Mouse (Mus musculus): ENCODE data around the gene Sppl3. TPM values are rescaled to one million over a fixed set of nuclear protein-coding genes. Genes with fewer than 3 reads are reported as not detected.

Gene Sppl3
- polyA plus RNA-seq, 1 experiment from 2014 or later, result 43.6 TPM

GRCm38 (mm10) chr5:115049692-115050091 is 38.8 kb downstream of the Sppl3 start:
- ATAC-seq (replicated peaks; ENCODE audit: insufficient number of reproducible peaks, low FRiP score, low TSS enrichment, low read depth), result no peak
- Histone ChIP-seq H3K4me1 (ENCODE audit: control insufficient read depth, insufficient read depth, low read length) (0 out of 2 replicates have a peak, but pooled peaks cover 2% of the 10 kb centered on the region), H3K4me3 (ENCODE audit: low read depth, low read length) (no peak overlapping the region), H3K36me3 (replicated peaks; ENCODE audit: control insufficient read depth, insufficient read depth, low read depth, low read length) (no peaks in the 10 kb centered on the region), H3K4me2 (ENCODE audit: low read depth, low read length) (no peak overlapping the region), H3K9me3 (replicated peaks; ENCODE audit: control insufficient read depth, low read length) (no peaks in the 10 kb centered on the region), H3K27me3 (ENCODE audit: control insufficient read depth, insufficient read depth, low read length) (no peaks in the 10 kb centered on the region), H3K9ac (replicated peaks; ENCODE audit: low read length) (no peak overlapping the region), H3K27ac (replicated peaks; ENCODE audit: low read depth, low read length) (no peak overlapping the region)
- DNase-seq (ENCODE audit: low spot score), result no peak
- 89% methylated on average over 6 of the region's 6 CpGs for WGBS

DNA sequence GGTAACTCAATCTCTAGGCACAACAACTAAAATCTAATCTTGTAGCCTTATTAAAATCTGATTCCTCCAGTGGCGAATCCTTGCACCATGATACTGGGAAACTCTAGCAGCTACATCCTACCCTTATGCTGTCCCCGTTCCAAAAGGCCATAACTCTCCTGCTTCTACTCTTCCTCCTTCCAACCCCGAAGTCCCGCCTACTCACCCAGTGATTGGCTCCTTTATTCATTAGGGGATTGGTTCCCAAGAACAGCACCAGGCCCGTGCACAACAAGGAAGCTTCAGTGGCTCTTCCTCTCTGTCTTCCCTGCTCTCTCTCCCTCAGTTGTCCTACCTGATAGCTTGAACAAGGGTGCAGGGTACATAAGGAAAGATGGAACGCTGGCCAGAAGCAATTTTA is 39.8 kb downstream of the Sppl3 start:
- no peak for ATAC-seq (replicated peaks; ENCODE audit: insufficient number of reproducible peaks, low FRiP score, low TSS enrichment, low read depth)
- 87% methylated on average over 6 of the region's 6 CpGs for WGBS
- no peak overlapping the region for H3K4me2 ChIP-seq (ENCODE audit: low read depth, low read length)
- H3K27me3 ChIP-seq (ENCODE audit: control insufficient read depth, insufficient read depth, low read length), result no peaks in the 10 kb centered on the region
- 0 out of 2 replicates have a peak, but pooled peaks cover 2% of the 10 kb centered on the region for H3K4me1 ChIP-seq (ENCODE audit: control insufficient read depth, insufficient read depth, low read length)
- no peak overlapping the region for H3K27ac ChIP-seq (replicated peaks; ENCODE audit: low read depth, low read length)
- H3K9ac ChIP-seq (replicated peaks; ENCODE audit: low read length), result no peak overlapping the region
- no peak for DNase-seq (ENCODE audit: low spot score)
- no peak overlapping the region for H3K4me3 ChIP-seq (ENCODE audit: low read depth, low read length)
- H3K36me3 ChIP-seq (replicated peaks; ENCODE audit: control insufficient read depth, insufficient read depth, low read depth, low read length), result no peaks in the 10 kb centered on the region
- H3K9me3 ChIP-seq (replicated peaks; ENCODE audit: control insufficient read depth, low read length), result no peaks in the 10 kb centered on the region

DNA sequence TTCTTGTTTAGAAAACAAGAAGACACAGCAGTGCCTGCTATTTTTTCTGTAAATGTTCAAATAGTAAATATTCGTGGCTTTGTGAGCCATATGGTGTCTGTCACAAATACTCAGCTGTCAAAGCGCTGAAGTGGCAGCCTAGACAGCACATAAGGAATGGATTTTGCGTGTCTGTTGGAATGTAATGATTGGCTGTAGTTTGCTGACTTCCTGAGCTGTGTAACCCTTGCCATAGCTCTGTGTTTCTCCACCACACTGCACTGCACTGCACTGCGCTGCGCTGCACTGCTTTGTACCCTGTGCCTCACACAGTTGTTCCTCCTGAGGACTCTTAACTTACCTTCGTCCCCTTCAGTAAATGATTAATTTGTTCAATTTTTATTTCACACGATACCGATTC is 41.6 kb downstream of the Sppl3 start:
- Histone ChIP-seq H3K4me2 (ENCODE audit: low read depth, low read length) (no peak overlapping the region), H3K9me3 (replicated peaks; ENCODE audit: control insufficient read depth, low read length) (no peaks in the 10 kb centered on the region), H3K4me1 (ENCODE audit: control insufficient read depth, insufficient read depth, low read length) (0 out of 2 replicates have a peak, but pooled peaks cover 2% of the 10 kb centered on the region), H3K9ac (replicated peaks; ENCODE audit: low read length) (no peak overlapping the region), H3K27ac (replicated peaks; ENCODE audit: low read depth, low read length) (no peak overlapping the region), H3K36me3 (replicated peaks; ENCODE audit: control insufficient read depth, insufficient read depth, low read depth, low read length) (no peaks in the 10 kb centered on the region), H3K27me3 (ENCODE audit: control insufficient read depth, insufficient read depth, low read length) (no peaks in the 10 kb centered on the region), H3K4me3 (ENCODE audit: low read depth, low read length) (no peak overlapping the region)
- WGBS, result 65% methylated on average over 8 of the region's 8 CpGs
- DNase-seq (ENCODE audit: low spot score), result peak; percentile 66
- no peak for ATAC-seq (replicated peaks; ENCODE audit: insufficient number of reproducible peaks, low FRiP score, low TSS enrichment, low read depth)

DNA sequence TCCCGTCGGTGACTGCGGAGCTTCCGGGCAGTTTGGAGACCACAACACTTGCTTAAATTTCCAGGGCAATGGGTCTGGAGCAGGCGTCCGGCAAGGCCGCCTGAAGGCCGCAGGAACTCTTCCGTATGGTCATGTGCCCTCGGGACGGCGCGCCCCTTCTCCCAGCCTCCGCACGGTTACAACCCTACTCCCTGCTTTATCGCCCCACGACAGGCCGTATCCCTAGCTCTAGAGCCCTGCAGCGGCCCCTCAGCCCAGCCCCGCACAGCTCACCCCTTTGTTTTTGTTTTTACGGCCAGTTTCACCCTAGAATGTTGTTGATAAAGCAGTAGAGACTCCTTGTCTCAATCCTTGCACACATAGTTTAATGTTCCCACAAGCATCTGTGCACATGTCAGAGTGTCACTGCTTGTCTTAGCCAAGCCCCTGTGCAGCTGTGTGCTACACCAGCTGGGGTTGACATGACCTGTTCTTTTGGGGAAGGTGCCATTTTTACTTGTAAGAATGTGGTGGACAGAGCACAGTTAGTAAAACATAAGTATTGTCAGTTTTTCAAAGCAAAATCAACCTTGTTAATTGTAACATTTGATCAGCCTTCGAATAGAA is 43.0 kb downstream of the Sppl3 start:
- Histone ChIP-seq H3K9ac (replicated peaks; ENCODE audit: low read length) (no peak overlapping the region), H3K36me3 (replicated peaks; ENCODE audit: control insufficient read depth, insufficient read depth, low read depth, low read length) (no peaks in the 10 kb centered on the region), H3K27me3 (ENCODE audit: control insufficient read depth, insufficient read depth, low read length) (no peaks in the 10 kb centered on the region), H3K27ac (replicated peaks; ENCODE audit: low read depth, low read length) (no peak overlapping the region), H3K9me3 (replicated peaks; ENCODE audit: control insufficient read depth, low read length) (no peaks in the 10 kb centered on the region), H3K4me3 (ENCODE audit: low read depth, low read length) (no peak overlapping the region), H3K4me1 (ENCODE audit: control insufficient read depth, insufficient read depth, low read length) (0 out of 2 replicates have a peak, but pooled peaks cover 2% of the 10 kb centered on the region), H3K4me2 (ENCODE audit: low read depth, low read length) (no peak overlapping the region)
- ATAC-seq (replicated peaks; ENCODE audit: insufficient number of reproducible peaks, low FRiP score, low TSS enrichment, low read depth), result no peak
- 88% methylated on average over 22 of the region's 22 CpGs for WGBS
- no peak for DNase-seq (ENCODE audit: low spot score)

- Histone ChIP-seq H3K9ac (replicated peaks; ENCODE audit: low read length) (no peak overlapping the region), H3K27me3 (ENCODE audit: control insufficient read depth, insufficient read depth, low read length) (no peaks in the 10 kb centered on the region), H3K27ac (replicated peaks; ENCODE audit: low read depth, low read length) (no peak overlapping the region), H3K4me3 (ENCODE audit: low read depth, low read length) (no peak overlapping the region), H3K4me1 (ENCODE audit: control insufficient read depth, insufficient read depth, low read length) (0 out of 2 replicates have a peak, but pooled peaks cover 2% of the 10 kb centered on the region), H3K4me2 (ENCODE audit: low read depth, low read length) (no peak overlapping the region), H3K36me3 (replicated peaks; ENCODE audit: control insufficient read depth, insufficient read depth, low read depth, low read length) (no peaks in the 10 kb centered on the region), H3K9me3 (replicated peaks; ENCODE audit: control insufficient read depth, low read length) (no peaks in the 10 kb centered on the region)
- no peak for DNase-seq (ENCODE audit: low spot score)
- WGBS, result 84% methylated on average over 6 of the region's 6 CpGs
- no peak for ATAC-seq (replicated peaks; ENCODE audit: insufficient number of reproducible peaks, low FRiP score, low TSS enrichment, low read depth)
Measured at GRCm38 (mm10) chr5:115055418-115055817, 44.5 kb downstream of the Sppl3 start.

DNA sequence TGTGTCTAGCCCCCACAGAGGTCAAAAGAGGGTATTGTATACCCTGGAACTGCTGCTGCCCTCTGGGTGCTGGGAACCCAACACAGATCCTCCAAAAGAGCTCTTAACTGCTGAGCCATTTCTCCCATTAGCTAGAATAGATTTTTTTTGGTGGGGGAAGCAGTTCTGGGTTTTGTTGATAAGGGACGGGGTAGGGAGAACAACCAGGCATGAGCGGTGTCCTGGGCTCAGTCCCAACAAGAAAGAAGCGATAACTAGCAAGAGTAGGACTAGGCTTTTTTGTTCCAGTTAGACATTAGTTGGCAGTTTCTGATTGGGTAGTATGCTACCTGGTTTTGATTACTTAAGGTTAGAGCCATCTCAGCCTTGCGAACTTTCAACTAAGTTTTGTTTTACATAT is 46.2 kb downstream of the Sppl3 start:
- ATAC-seq (replicated peaks; ENCODE audit: insufficient number of reproducible peaks, low FRiP score, low TSS enrichment, low read depth) (no peak), DNase-seq (ENCODE audit: low spot score) (no peak)
- Histone ChIP-seq H3K4me2 (ENCODE audit: low read depth, low read length) (no peak overlapping the region), H3K27me3 (ENCODE audit: control insufficient read depth, insufficient read depth, low read length) (no peaks in the 10 kb centered on the region), H3K9ac (replicated peaks; ENCODE audit: low read length) (no peak overlapping the region), H3K9me3 (replicated peaks; ENCODE audit: control insufficient read depth, low read length) (no peaks in the 10 kb centered on the region), H3K4me1 (ENCODE audit: control insufficient read depth, insufficient read depth, low read length) (0 out of 2 replicates have a peak, but pooled peaks cover 2% of the 10 kb centered on the region), H3K27ac (replicated peaks; ENCODE audit: low read depth, low read length) (no peak overlapping the region), H3K4me3 (ENCODE audit: low read depth, low read length) (no peak overlapping the region), H3K36me3 (replicated peaks; ENCODE audit: control insufficient read depth, insufficient read depth, low read depth, low read length) (no peaks in the 10 kb centered on the region)
- 96% methylated on average over 4 of the region's 4 CpGs for WGBS

- ATAC-seq (replicated peaks; ENCODE audit: insufficient number of reproducible peaks, low FRiP score, low TSS enrichment, low read depth), result no peak
- WGBS, result 77% methylated on average over 7 of the region's 7 CpGs
Measured at GRCm38 (mm10) chr5:115058584-115059297, 47.8 kb downstream of the Sppl3 start.

DNA sequence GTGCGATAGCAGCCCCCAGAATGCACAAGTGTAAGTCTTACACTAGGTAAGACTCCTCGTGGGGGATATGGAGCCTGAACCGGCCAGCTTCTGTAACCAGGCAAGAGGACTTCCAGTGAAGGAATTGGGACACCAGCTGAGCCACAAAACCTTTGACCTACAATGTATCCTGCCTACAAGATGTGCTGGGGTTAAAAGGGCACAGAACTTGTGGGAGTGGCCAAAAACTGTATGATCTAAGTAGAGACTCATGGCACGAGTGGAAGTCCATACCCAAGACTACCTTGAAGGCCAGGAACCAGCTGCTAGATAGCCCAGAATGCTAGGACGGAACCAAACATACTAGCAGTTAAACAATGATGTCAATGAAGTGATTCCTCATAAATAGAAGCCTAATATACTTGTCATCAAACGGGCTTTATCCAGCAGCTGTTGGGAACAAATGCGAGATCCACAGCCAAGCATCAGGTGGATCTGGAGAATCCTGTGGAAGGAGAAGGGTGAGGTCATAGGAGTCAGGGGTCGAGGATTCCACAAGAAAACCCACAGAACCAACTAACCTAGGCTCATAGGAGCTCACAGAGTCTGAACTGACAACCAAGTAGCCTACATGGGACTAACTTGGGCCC is 49.2 kb downstream of the Sppl3 start:
- WGBS, result 85% methylated on average over 8 of the region's 8 CpGs
- no peak for ATAC-seq (replicated peaks; ENCODE audit: insufficient number of reproducible peaks, low FRiP score, low TSS enrichment, low read depth)
- Histone ChIP-seq H3K27ac (replicated peaks; ENCODE audit: low read depth, low read length) (no peak overlapping the region), H3K27me3 (ENCODE audit: control insufficient read depth, insufficient read depth, low read length) (no peaks in the 10 kb centered on the region), H3K4me2 (ENCODE audit: low read depth, low read length) (no peak overlapping the region), H3K4me3 (ENCODE audit: low read depth, low read length) (no peak overlapping the region), H3K9ac (replicated peaks; ENCODE audit: low read length) (no peak overlapping the region), H3K4me1 (ENCODE audit: control insufficient read depth, insufficient read depth, low read length) (no peaks in the 10 kb centered on the region), H3K36me3 (replicated peaks; ENCODE audit: control insufficient read depth, insufficient read depth, low read depth, low read length) (no peaks in the 10 kb centered on the region), H3K9me3 (replicated peaks; ENCODE audit: control insufficient read depth, low read length) (no peaks in the 10 kb centered on the region)
- no peak for DNase-seq (ENCODE audit: low spot score)

More at GRCm38 (mm10) chr5:115058584-115059297, 47.8 kb downstream of the Sppl3 start:
- H3K4me2 ChIP-seq (ENCODE audit: low read depth, low read length), result no peak overlapping the region
- H3K4me3 ChIP-seq (ENCODE audit: low read depth, low read length), result no peak overlapping the region
- no peak overlapping the region for H3K27ac ChIP-seq (replicated peaks; ENCODE audit: low read depth, low read length)
- no peaks in the 10 kb centered on the region for H3K4me1 ChIP-seq (ENCODE audit: control insufficient read depth, insufficient read depth, low read length)
- no peaks in the 10 kb centered on the region for H3K27me3 ChIP-seq (ENCODE audit: control insufficient read depth, insufficient read depth, low read length)
- no peaks in the 10 kb centered on the region for H3K36me3 ChIP-seq (replicated peaks; ENCODE audit: control insufficient read depth, insufficient read depth, low read depth, low read length)
- DNase-seq (ENCODE audit: low spot score), result no peak
- H3K9me3 ChIP-seq (replicated peaks; ENCODE audit: control insufficient read depth, low read length), result no peaks in the 10 kb centered on the region
- H3K9ac ChIP-seq (replicated peaks; ENCODE audit: low read length), result no peak overlapping the region

All from embryonic facial prominence, embryonic 11.5 days (tissue).